Mouse (Mus musculus): ENCODE measurements around the gene Ino80.

The Ino80 gene

DNA sequence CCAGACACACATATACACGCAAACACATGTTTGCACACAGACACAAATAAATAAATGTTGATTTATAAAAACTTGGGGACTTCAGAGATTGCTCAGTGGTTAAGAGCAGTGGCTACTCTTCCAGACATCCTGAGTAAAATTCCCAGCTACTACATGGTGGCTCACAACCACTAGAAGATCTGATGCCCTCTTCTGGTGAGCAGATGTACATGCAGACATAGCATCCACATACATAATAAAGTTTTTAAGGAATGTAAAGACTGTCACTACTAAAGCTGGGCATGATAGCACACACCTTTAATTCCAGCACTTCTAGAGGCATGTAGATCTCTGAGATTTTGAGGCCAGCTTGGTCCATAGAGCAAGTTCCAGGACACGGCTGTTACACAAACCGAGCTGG is 16.5 kb downstream of the Ino80 start:
- no peak for DNase-seq (ENCODE audit: extremely low read depth, low read depth)

DNA sequence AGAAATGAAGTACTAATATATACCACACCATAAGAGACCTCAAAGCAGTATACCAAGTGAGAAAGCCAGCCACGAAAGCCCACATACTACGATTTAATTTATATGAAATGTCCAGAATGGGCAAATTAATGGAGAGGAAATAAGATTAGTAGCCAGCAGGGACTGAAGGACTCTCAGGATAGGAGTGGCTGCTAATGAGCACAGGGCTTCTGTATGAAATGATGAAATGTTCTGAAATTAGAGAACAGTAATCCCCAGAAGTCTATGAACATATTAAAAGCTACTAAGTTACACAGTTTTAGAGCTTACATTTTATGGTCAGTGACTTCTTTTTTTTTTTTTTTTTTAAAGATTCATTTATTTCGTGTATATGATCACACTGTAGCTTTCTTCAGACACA is 22.9 kb downstream of the Ino80 start:
- no peak for DNase-seq (ENCODE audit: extremely low read depth, low read depth)

DNA sequence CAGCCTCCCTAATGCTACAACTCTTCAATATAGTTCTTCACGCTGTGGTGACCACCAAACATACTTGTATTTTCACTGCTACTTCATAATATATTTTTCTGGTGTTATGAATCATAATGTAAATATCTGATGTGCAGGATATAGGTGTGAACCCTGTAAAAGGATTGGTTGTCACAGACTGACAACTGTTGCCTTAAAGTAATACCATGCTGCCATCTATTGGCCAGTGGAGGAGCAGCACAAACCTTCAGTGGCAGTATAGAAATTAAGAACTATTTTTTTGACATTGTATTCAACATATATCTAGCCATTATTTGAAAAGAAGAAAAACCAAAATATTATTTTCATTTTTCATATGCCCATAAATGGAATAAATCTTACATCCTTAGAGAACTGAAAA is 40.5 kb downstream of the Ino80 start:
- DNase-seq (ENCODE audit: extremely low read depth, low read depth): peak; percentile 33

DNA sequence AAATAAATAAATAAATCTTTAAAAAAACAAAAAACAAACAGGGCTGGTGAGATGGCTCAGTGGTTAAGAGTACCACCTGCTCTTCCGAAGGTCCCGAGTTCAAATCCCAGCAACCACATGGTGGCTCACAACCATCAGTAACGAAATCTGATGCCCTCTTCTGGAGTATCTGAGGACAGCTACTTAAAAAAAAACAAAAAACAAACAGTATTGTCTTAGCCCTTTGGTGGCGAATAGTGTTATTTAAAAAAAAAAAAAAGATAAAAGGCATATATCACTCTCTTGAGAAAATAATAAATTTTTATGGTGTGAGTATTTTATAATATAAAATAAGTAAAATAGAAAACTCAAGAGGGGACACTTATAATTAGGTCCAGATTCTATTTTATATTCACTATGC is 41.0 kb downstream of the Ino80 start:
- no peak for DNase-seq (ENCODE audit: extremely low read depth, low read depth)

DNA sequence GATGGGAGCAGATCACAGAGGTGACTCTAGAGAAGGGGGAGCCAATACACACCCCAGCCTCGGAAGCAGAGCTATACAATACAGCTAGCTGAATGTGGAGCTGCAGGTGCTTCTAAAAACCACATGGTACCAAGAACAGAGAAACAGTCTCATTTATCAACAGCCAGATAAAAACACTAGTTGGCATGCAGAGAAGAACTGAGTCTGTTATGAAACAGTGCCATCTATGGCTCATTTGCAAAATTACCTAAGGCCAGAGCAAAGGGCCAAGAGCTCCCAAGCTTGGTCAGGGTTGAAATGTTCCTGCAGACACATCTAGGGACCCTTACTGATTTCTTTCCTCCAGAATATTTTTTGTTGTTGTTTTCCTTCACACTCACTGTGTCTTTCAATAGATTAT is 63.7 kb downstream of the Ino80 start:
- no peak for DNase-seq (ENCODE audit: extremely low read depth, low read depth)

DNA sequence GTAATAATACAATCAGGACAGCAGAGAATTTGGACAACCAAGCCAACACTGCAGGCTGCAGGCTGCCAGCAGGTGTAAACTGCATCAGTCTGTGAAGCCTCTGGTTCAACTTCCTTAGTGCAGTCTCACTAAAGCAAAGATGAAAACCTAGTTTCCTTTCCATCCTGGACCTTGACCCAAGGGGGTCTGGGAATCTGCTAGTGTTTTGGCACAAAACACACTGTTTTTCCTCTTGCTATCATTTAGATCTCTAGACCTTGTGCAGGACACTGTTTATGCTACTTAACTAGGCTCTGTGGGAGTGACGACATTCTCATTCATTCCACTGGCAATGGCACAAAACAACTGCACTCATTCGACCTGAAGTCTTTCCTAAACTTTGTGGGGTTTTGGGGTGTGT is 65.8 kb downstream of the Ino80 start:
- DNase-seq (ENCODE audit: extremely low read depth, low read depth): no peak

DNA sequence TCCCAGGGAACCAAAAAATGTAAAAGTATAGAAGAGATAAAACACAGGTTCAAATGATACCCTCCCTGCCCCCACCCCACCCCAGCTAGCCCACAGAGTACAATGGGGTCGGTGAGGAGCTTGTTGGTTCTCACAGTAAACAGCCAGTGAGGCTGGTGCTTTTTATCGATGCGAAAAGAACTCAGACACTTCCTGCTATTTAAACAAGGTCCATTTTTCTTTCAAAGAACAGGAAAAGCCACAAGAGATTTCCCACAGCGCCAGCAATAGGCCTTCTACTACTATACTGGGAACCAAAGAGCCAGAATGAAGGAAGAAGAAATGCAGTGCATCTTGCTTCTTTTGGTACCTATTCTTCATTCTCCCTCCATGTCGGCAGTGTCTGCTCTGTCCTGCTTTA is 66.5 kb downstream of the Ino80 start:
- no peak for DNase-seq (ENCODE audit: extremely low read depth, low read depth)

DNA sequence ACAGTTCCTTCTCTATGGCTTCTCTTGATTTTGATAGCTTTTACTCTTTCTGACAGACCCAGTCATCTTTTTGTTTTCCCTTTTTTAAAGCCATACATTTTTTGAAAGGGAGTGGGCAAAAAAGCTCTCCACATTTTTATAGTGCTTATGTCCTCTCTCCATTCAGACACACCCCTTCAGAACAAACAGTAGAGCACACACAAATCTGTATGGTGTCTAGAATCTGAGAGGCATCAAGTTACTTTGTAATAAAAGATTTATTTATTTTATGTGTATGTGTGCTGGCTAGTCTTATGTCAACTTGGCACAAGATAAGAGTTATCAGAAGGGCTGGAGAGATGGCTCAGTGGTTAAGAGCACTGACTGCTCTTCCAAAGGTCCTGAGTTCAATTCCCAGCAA is 68.8 kb downstream of the Ino80 start:
- no peak for DNase-seq (ENCODE audit: extremely low read depth, low read depth)

DNA sequence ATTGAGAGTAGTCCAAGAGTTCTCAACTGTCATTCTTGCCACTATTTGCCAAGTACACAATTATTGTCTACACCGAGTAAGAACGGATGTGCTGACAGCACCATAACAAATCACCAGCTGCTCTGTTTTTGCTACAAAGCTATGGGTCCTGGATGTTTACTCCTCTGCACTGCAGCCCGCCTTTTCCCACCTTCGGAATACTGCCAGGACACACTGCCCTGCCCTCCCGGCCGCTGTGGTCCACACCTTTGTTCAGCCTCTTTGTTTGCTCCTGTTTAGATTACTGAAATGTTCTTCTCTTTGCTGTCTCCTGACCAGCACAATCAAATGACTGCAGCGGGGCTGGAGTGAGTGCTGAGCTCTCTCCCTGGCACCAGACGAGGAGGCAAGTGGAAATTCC is 69.2 kb downstream of the Ino80 start:
- DNase-seq (ENCODE audit: extremely low read depth, low read depth): no peak

DNA sequence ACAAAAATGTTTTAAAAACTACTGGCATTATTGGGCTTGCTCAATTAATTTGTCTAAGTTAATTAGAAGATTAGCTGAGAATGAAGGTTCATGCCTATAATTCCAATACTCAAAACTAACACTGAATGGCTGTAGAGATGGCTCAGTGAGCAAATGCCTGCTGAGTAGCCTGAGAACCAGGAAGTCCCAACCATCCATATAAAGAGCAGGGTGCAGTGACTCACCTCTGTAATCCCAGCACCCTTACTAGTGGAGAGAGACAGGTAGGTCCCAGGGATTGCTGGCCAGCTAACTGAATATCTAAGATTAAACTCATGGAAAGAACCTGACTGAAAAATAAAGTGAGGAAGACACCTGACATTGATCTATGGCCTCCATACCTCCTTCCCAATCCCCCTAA is 78.2 kb downstream of the Ino80 start:
- no peak for DNase-seq (ENCODE audit: extremely low read depth, low read depth)

DNA sequence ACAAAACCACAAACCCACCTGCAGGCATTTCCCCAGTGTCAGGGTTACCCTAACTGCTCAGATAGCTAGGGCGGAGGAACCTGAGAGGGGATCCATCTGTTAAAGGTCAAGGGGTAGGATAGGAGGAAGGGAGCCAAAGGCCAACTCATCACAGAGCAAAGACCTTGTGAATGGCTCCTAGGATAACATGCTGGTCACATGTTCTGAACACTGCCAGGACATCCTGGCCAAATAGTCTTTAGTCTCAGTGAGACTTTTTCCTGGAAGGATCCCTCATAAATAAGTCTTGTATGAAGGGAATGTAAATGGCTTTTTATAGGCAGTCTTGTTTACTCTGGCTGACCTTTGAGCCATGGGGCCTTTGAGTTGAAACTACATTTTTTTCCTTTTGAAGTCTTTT is 78.8 kb downstream of the Ino80 start:
- DNase-seq (ENCODE audit: extremely low read depth, low read depth): no peak

DNA sequence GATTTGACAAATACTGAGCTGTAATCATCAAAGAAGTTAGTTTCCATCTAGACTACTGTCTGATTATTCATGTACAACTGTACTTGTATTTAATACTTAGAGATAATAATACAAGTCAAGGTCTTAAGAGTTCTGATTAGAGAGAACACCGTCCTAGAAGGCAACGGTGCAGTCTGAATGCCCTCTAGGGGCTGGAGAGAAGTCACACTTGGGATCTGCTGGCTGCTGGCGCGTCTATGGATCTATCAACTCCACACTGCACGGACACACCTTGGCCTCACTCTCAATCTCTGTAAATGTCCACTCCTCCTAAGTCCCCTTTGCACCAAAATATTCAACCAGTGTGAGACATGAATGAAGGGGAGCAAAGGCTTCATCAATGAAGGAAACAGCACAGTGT is 79.2 kb downstream of the Ino80 start:
- no peak for DNase-seq (ENCODE audit: extremely low read depth, low read depth)

DNA sequence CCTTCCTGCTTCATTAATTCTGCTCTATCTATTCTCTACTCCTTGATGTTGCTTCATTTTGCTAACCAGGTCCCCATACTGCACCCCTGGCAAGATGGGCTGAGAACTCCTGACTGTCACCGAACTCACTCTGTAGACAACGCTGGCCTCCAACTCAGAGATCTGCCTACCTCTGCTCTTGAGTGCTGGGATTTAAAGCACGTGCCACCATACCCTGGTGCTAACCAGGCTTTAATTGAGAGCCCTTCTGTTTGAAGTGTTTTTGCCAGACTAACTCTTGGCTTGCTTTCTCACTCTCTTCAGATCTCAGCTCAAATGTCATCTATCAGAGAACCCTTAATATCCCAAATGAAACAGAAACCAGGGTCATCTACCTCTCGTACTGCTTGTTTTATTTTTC is 87.5 kb downstream of the Ino80 start:
- no peak for DNase-seq (ENCODE audit: extremely low read depth, low read depth)

DNA sequence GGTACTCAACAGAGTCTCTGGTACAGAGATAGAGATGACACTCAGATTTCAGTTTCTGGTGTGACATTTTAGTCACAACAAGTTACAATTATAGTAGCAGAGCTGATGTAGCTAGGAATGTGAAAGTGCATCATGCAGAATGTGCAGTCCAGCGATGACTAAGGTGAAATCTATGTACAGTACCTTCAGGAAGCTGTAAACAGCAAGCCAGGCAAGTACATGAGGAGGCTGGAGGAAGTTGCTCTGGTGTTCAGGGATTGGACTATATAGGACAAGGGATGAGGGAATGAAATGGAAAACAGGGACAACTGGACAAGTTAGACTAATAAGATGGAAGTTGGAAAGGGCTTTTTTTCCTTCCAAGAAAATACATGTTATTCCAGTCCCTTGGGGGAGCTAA is 89.2 kb downstream of the Ino80 start:
- DNase-seq (ENCODE audit: extremely low read depth, low read depth): no peak

DNA sequence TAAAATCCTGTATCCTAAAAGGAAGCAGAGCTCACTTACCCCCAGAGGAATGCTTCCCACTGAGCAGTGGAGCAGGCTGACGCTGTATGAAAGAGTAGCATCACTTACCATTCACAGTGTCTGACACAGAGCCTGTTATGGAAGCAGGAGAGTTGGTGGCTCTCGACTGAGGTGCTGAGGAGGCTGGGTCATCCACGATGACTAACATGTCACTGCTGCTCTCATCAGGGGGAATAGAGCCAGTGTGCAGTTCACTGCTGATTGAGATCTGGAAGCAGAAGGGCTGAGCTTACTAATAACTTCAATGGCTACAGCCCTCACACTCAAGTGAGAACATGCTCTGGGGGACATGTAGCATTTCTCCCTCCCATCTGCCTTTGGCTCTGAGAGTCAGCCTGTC is 98.0 kb downstream of the Ino80 start:
- no peak for DNase-seq (ENCODE audit: extremely low read depth, low read depth)

DNA sequence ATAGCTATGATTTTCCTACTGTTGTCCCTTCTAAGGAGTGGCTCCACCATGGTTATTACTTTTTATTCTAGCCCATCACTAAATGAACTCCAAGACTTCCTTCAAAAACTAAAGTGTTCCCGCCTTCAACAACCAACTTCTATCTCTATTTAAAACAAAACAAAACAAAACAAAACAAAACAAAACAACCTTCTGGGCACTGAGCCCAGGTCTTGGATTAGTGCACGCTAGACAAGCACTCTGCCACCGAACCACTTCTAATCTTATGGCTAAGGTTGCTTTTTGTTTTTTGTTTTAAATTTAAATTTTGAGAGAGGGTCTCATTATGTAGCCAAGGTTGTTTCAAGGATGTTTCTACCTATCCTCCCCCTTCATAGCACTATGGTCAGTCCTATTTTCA is 99.7 kb downstream of the Ino80 start:
- no peak for DNase-seq (ENCODE audit: extremely low read depth, low read depth)

DNA sequence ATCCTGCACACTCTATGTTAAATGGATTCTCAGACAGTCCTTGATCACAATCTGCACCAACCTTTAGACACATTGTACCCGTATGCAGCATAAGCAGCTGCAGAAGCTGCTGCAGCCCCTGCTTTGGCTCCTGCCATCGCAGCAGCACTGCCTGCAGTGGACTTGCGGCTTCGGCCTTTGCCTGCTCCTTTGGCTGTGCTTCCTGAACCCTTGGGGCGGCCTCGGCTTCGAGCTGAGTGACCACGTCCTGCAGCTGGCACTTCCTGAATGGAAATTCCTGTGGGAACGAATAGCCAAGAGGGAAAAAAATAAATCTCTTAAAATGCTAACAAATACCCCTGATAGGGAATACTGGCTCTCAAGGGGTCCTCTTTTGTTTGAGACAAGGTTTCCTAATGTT is 100.2 kb downstream of the Ino80 start:
- DNase-seq (ENCODE audit: extremely low read depth, low read depth): no peak

DNA sequence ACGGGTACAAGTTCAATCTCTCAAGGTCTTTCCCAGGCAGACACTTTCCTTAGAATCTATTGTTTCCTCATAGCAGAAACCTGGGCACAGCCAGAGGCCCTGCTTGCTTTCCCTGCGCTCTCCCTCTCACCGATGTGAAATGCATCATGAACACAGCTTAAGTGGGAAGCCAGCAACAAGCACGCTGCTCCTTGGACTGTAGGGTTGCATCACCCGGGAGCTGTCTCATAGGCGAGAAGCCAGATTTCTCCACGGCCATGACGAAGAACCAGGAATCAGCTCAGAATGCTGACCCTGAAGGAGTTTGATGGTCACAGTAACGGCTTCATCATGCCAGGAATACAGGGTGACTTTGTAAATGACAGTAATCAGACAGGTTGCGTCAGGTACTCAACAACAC is 107.4 kb downstream of the Ino80 start:
- DNase-seq (ENCODE audit: extremely low read depth, low read depth): no peak

DNA sequence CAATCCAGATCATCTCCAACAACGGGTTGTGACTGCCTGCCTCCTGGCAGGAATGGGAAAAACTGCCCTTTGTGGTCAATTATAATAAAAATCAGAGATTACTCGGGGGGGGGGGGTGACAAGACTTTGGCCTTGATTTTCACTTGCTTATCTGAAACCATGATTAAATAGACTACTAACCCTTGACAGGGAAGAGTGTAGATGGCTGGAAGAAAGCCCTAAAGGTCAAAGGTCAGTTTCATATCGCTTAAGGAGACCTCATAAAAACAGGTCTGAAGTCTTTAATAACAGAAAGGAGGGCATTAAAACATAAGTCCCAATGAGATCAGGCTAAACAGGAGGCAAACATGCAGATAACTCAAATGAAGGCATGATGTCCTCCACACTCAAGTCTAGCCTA is 110.1 kb downstream of the Ino80 start:
- no peak for DNase-seq (ENCODE audit: extremely low read depth, low read depth)

DNA sequence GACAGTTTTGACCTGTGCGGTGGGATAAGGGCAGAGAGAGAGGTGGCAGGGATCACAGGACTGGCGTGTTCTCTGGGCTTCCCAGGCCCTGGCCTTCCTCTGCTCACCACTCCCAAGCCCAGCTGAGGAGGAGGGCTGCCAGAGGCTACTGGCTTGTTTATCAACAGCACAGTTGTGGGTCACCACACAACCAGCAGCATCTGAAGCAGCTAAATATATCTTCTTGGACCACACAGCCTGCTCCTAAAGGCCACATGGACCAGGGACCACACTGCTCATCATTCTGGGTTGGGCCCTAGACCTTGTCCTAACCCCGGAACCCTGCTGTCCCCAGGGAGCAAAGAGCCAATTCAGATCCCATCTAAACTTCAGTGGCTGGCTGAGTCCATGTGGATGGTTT is 112.5 kb downstream of the Ino80 start:
- DNase-seq (ENCODE audit: extremely low read depth, low read depth): no peak

DNA sequence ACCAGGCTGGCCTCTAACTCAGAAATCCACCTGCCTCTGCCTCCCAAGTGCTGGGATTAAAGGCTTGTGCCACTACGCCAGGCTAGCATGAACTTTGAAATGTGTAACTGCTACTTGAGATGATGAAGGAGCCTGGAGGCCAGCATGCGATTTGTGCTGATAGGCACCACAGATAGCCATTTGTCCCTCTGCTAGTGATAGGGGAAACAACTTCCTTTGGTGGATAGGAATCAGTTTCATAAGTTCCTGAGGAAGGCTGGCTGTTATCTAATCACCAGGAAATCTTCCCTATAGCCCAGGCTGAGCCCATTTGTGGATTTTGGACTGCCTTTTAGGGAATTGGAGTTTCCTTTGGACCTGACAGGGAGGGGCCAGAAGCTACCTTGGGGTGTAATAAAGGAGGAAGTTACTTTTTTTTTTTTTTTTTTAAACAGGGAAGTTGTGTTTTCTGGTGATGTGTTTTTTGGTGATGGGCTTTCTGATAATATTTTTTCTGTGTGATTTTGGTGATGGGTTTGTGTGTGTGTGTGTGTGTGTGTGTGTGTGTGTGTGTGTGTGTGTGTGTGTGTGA is 117.7 kb downstream of the Ino80 start:
- DNase-seq (ENCODE audit: extremely low read depth, low read depth): peak; percentile 59

DNA sequence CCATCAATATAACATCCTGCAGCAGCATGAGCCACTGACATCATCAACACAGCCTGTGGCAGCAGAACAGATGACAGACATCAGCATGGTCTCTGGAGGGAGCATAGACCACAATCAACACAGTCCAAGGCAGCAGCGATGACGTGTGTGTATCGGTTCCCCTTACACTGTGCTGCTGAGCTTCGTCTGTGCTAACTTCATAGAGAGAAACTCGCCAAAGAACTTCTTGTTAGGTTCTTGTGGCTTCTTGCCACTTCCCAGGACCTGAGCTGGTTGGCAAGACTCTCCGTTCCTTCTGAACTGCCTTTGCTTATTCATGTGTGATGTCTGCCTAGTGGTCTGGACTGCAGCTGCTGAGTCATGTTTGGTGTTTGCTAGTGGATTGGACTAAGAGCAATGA is 119.2 kb downstream of the Ino80 start:
- no peak for DNase-seq (ENCODE audit: extremely low read depth, low read depth)

DNA sequence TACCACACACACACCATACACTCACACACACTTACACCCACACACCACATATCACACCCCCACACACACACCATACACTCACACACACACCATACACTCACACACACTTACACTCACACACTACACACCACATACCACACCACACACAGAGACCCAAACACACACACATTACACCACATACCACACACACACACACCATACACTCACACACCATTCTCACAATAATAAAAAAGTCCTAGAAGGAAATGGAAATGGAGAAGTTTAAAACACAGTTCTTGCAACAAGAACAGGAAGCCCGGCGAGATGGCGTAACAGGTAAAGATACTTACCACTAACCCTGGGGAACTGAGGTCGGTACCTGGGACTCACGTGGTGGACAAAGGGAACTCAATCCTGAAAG is 120.7 kb downstream of the Ino80 start:
- DNase-seq (ENCODE audit: extremely low read depth, low read depth): no peak

DNA sequence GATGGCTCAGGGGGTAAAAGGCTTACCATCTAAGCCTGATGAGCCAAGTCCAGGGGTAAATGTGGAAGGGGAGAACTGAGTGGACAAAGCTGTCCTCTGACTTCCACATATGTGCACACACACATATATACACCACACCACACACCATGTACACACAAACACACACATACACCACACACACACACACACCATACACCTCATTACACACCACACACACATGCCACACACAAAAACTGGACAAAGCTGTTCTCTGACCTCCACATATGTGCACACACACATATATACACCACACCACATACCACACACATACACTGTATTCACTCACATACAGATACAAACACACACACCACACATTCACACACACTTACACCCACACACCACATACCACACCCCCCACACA is 121.2 kb downstream of the Ino80 start:
- no peak for DNase-seq (ENCODE audit: extremely low read depth, low read depth)

Measured in MEL-GATA-1-ER (cell line).